20 mouse cellular contexts compared by ENCODE assay signal in the genomic region with DNA sequence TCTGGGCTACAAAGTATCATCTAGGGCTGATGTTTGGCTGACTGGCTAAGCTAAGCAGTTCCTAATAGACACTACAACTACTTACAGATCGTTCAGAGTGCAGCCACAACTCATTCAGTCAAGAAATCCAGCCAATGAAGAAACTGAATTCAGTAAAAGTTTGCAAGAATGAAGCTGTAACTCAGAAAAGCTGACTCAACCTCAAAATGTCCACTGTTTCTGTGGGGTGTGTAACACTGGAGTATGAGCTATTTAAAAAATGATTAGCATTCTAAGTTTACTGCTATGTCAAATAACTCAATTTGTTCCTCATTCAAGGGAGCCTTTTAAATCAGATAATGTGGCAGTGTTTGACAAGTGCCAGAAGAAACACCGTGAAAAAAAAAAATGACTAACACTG.
A peak's percentile ranks its signal among the peaks of the same experiment; 100 is the strongest.
DNase-seq lines count a peak whose midpoint lies in the region; ATAC-seq and TF ChIP-seq lines count a peak whose summit lies in the region.
"Had no signal": no experiment of that assay in that cellular context is flagged by ENCODE, and none has a peak within 500 bp of the region (broad histone marks: within the 10 kb centered on the region; RNA-seq: fewer than 3 reads in every experiment).

No protein-coding gene starts in this region.

- no peak overlapping the region for H3K4me3 ChIP-seq in embryonic facial prominence, embryonic 15.5 days (replicated peaks)
- no peak overlapping the region for H3K4me3 ChIP-seq in embryonic facial prominence, embryonic 10.5 days
- H3K4me3 ChIP-seq in limb, embryonic 12.5 days (replicated peaks): no peak overlapping the region
- no peak overlapping the region for H3K4me3 ChIP-seq in limb, embryonic 10.5 days
- no peak overlapping the region for H3K4me3 ChIP-seq in MEL (ENCODE audit: control insufficient read depth in 1 of 2, insufficient read depth in 1 of 2, low read depth in 2 of 2, low read length in 2 of 2)
- no peak overlapping the region for H3K4me3 ChIP-seq in limb, embryonic 13.5 days
- H3K4me3 ChIP-seq: forebrain, embryonic 13.5 days; heart, embryonic 15.5 days; hindbrain, embryonic 15.5 days had no signal

- no peak overlapping the region for H3K4me2 ChIP-seq in embryonic facial prominence, embryonic 15.5 days (replicated peaks)
- no peak overlapping the region for H3K4me2 ChIP-seq in limb, embryonic 12.5 days
- no peak overlapping the region for H3K4me2 ChIP-seq in limb, embryonic 13.5 days (replicated peaks)
- H3K4me2 ChIP-seq: forebrain, embryonic 13.5 days; heart, embryonic 11.5 days; hindbrain, embryonic 15.5 days had no signal

- TF ChIP-seq RAD21 in MEL (IDR thresholded peaks at IDR 0.05; ENCODE audit: low read depth, low read length): no peak

- no peak for DNase-seq in embryonic facial prominence, embryonic 10.5 days (ENCODE audit: low spot score)
- DNase-seq in limb, embryonic 10.5 days (ENCODE audit: low spot score): no peak
- peak; percentile 29 for DNase-seq in MEL (ENCODE audit: low read depth, low spot score)
- no peak for DNase-seq in embryo, embryonic 10.5 days (ENCODE audit: low spot score)
- DNase-seq: adrenal gland, adult 2 months; adrenal gland, postnatal 25 days; B cell, adult 2 months; cerebellum, adult 18-20 months; cerebellum, adult 9-11 months; cerebellum, postnatal 36 days; forebrain, postnatal 0 days; gastrocnemius, postnatal 36 days had no signal

- H3K9ac ChIP-seq in embryonic facial prominence, embryonic 15.5 days: no peak overlapping the region
- H3K9ac ChIP-seq in limb, embryonic 12.5 days (replicated peaks): no peak overlapping the region
- H3K9ac ChIP-seq in MEL (ENCODE audit: control insufficient read depth, low read depth, low read length, poor library complexity, severe bottlenecking): no peak overlapping the region
- no peak overlapping the region for H3K9ac ChIP-seq in limb, embryonic 13.5 days
- H3K9ac ChIP-seq: forebrain, embryonic 13.5 days; forebrain, postnatal 0 days; heart, embryonic 15.5 days; hindbrain, embryonic 15.5 days had no signal

- TF ChIP-seq POLR2A in MEL (IDR thresholded peaks at IDR 0.05; ENCODE audit: control insufficient read depth in 1 of 2, insufficient read depth in 1 of 2, low read depth in 1 of 2, low read length in 2 of 2, poor library complexity in 1 of 2): no peak

- TF ChIP-seq CTCF in MEL (IDR thresholded peaks at IDR 0.05 in 2 of 3, conservative IDR thresholded peaks at IDR 0.05 in 1 of 3; ENCODE audit: control insufficient read depth in 1 of 3, insufficient read depth in 1 of 3, low read depth in 2 of 3, low read length in 3 of 3, poor library complexity in 1 of 3, severe bottlenecking in 1 of 3): no peak

- no peak for ATAC-seq in embryonic facial prominence, embryonic 15.5 days (ENCODE audit: insufficient number of reproducible peaks, low FRiP score, low TSS enrichment, low read depth)
- no peak for ATAC-seq in limb, embryonic 12.5 days (ENCODE audit: insufficient number of reproducible peaks, insufficient read depth, low FRiP score, low TSS enrichment, low read depth)
- ATAC-seq in limb, embryonic 13.5 days (ENCODE audit: low FRiP score, low read depth): no peak
- ATAC-seq: forebrain, embryonic 13.5 days; forebrain, postnatal 0 days had no signal

- H3K27me3 ChIP-seq in embryonic facial prominence, embryonic 15.5 days: no peaks in the 10 kb centered on the region
- H3K27me3 ChIP-seq in embryonic facial prominence, embryonic 10.5 days (replicated peaks; ENCODE audit: low read depth, poor library complexity, severe bottlenecking): no peaks in the 10 kb centered on the region; the same call in 1 of the 2 replicates
- peaks cover 3% of the 10 kb centered on the region; the same call in 1 of the 2 replicates for H3K27me3 ChIP-seq in limb, embryonic 12.5 days
- H3K27me3 ChIP-seq in limb, embryonic 10.5 days (ENCODE audit: low read depth, poor library complexity, severe bottlenecking): 0 out of 2 replicates have a peak, but pooled peaks cover 5% of the 10 kb centered on the region
- 0 out of 4 replicates have a peak, but pooled peaks cover 1 to 3% of the 10 kb centered on the region in 2 experiments for H3K27me3 ChIP-seq in MEL (ENCODE audit: control insufficient read depth in 1 of 2, insufficient read depth in 2 of 2, low read length in 2 of 2)
- 0 out of 2 replicates have a peak, but pooled peaks cover 6% of the 10 kb centered on the region for H3K27me3 ChIP-seq in limb, embryonic 13.5 days
- H3K27me3 ChIP-seq: forebrain, embryonic 13.5 days; heart, embryonic 15.5 days; hindbrain, embryonic 15.5 days had no signal

- H3K27ac ChIP-seq in embryonic facial prominence, embryonic 15.5 days (replicated peaks): 0 out of 2 replicates have a peak overlapping the region, but pooled peaks have one; percentile 4
- no peak overlapping the region for H3K27ac ChIP-seq in embryonic facial prominence, embryonic 10.5 days (replicated peaks)
- peak overlapping the region; percentile 50; the same call in 1 of the 2 replicates for H3K27ac ChIP-seq in limb, embryonic 12.5 days
- no peak overlapping the region for H3K27ac ChIP-seq in limb, embryonic 10.5 days
- no peak overlapping the region for H3K27ac ChIP-seq in MEL (ENCODE audit: control insufficient read depth, low read depth, low read length)
- 0 out of 2 replicates have a peak overlapping the region, but pooled peaks have one; percentile 29 for H3K27ac ChIP-seq in limb, embryonic 13.5 days
- H3K27ac ChIP-seq: forebrain, embryonic 13.5 days; hindbrain, embryonic 15.5 days had no signal

- 52% methylated on average over 2 of the region's 2 CpGs for WGBS in embryonic facial prominence, embryonic 15.5 days
- WGBS in embryonic facial prominence, embryonic 10.5 days: 75% methylated on average over 2 of the region's 2 CpGs
- WGBS in limb, embryonic 12.5 days: 60% methylated on average over 2 of the region's 2 CpGs
- 76% methylated on average over 2 of the region's 2 CpGs for WGBS in limb, embryonic 10.5 days
- WGBS in limb, embryonic 13.5 days: 66% methylated on average over 2 of the region's 2 CpGs

- H3K79me2 ChIP-seq in MEL (ENCODE audit: control insufficient read depth, insufficient read depth, low read length, poor library complexity): no peaks in the 10 kb centered on the region

- H3K9me3 ChIP-seq in embryonic facial prominence, embryonic 15.5 days (replicated peaks): no peaks in the 10 kb centered on the region
- no peaks in the 10 kb centered on the region for H3K9me3 ChIP-seq in embryonic facial prominence, embryonic 10.5 days
- H3K9me3 ChIP-seq in limb, embryonic 12.5 days: no peaks in the 10 kb centered on the region
- no peaks in the 10 kb centered on the region for H3K9me3 ChIP-seq in limb, embryonic 10.5 days (replicated peaks)
- H3K9me3 ChIP-seq in MEL (replicated peaks; ENCODE audit: insufficient read depth, low read length): no peaks in the 10 kb centered on the region
- H3K9me3 ChIP-seq in limb, embryonic 13.5 days: no peaks in the 10 kb centered on the region
- H3K9me3 ChIP-seq: forebrain, embryonic 13.5 days; heart, embryonic 15.5 days; hindbrain, embryonic 15.5 days had no signal

- TF ChIP-seq EP300 in MEL (IDR thresholded peaks at IDR 0.05; ENCODE audit: low read depth in 1 of 2, low read length in 2 of 2): no peak

- H3K4me1 ChIP-seq in embryonic facial prominence, embryonic 15.5 days: no peaks in the 10 kb centered on the region
- 0 out of 2 replicates have a peak, but pooled peaks cover under 1% of the 10 kb centered on the region for H3K4me1 ChIP-seq in embryonic facial prominence, embryonic 10.5 days
- H3K4me1 ChIP-seq in limb, embryonic 12.5 days (replicated peaks): peaks cover 10% of the 10 kb centered on the region; the same call in 1 of the 2 replicates
- no peaks in the 10 kb centered on the region for H3K4me1 ChIP-seq in limb, embryonic 10.5 days
- peaks cover 0 to 3% of the 10 kb centered on the region in 2 experiments for H3K4me1 ChIP-seq in MEL (ENCODE audit: control insufficient read depth in 1 of 2, insufficient read depth in 2 of 2, low read length in 2 of 2)
- H3K4me1 ChIP-seq in limb, embryonic 13.5 days: peaks cover 28% of the 10 kb centered on the region
- H3K4me1 ChIP-seq: hindbrain, embryonic 15.5 days had no signal

- no peaks in the 10 kb centered on the region for H3K36me3 ChIP-seq in embryonic facial prominence, embryonic 15.5 days
- no peaks in the 10 kb centered on the region for H3K36me3 ChIP-seq in embryonic facial prominence, embryonic 10.5 days (replicated peaks)
- H3K36me3 ChIP-seq in limb, embryonic 12.5 days: no peaks in the 10 kb centered on the region
- H3K36me3 ChIP-seq in limb, embryonic 10.5 days: no peaks in the 10 kb centered on the region
- peaks cover 0 to 2% of the 10 kb centered on the region in 2 experiments; a peak in 1 of 4 replicates for H3K36me3 ChIP-seq in MEL (ENCODE audit: control insufficient read depth in 1 of 2, insufficient read depth in 2 of 2, low read length in 2 of 2)
- no peaks in the 10 kb centered on the region for H3K36me3 ChIP-seq in limb, embryonic 13.5 days
- H3K36me3 ChIP-seq: G1E; heart, embryonic 15.5 days; hindbrain, embryonic 15.5 days had no signal

TF ChIP-seq in MEL, 35 proteins besides CTCF, POLR2A, EP300 and RAD21:
- TF ChIP-seq MEF2A (IDR thresholded peaks at IDR 0.05; ENCODE audit: extremely low read depth, insufficient replicate concordance, low read depth, low read length, poor library complexity, severe bottlenecking) (no peak), UBTF (IDR thresholded peaks at IDR 0.05; ENCODE audit: borderline replicate concordance, insufficient read depth, low read depth, low read length) (no peak), TBP (IDR thresholded peaks at IDR 0.05; ENCODE audit: low read depth, low read length) (no peak), JUND (IDR thresholded peaks at IDR 0.05; ENCODE audit: low read depth, low read length) (no peak), GATA1 (IDR thresholded peaks at IDR 0.05; ENCODE audit: low read depth, low read length) (peak; percentile 29; the same call in 1 of the 2 replicates), ZNF384 (IDR thresholded peaks at IDR 0.05; ENCODE audit: low read depth, low read length) (peak; percentile 85), MAX (IDR thresholded peaks at IDR 0.05; ENCODE audit: low read length) (no peak), USF2 (IDR thresholded peaks at IDR 0.05; ENCODE audit: borderline replicate concordance in 1 of 2, insufficient read depth in 1 of 2, low read depth in 1 of 2, low read length in 2 of 2) (no peak), E2F4 (IDR thresholded peaks at IDR 0.05; ENCODE audit: borderline replicate concordance, low read depth, low read length) (no peak), USF1 (IDR thresholded peaks at IDR 0.05; ENCODE audit: low read depth, low read length) (no peak)

Comparison
In these comparisons a context has a peak if more than half of its experiments do, and no peak if none do; other contexts are left out.
1. H3K27ac ChIP-seq: peak in embryonic facial prominence, embryonic 15.5 days (single experiment), limb, embryonic 12.5 days (single experiment) and limb, embryonic 13.5 days (single experiment); none in embryonic facial prominence, embryonic 10.5 days (single experiment), limb, embryonic 10.5 days (single experiment) and MEL (single experiment).